27 mouse cellular contexts compared by ENCODE assay signal in genomic region chr2:107202474-107202858, GRCm38 (mm10).
DNase-seq lines count a peak whose midpoint lies in the region; ATAC-seq and TF ChIP-seq lines count a peak whose summit lies in the region.
"Had no signal": no experiment of that assay in that cellular context is flagged by ENCODE, and none has a peak within 500 bp of the region (broad histone marks: within the 10 kb centered on the region; RNA-seq: fewer than 3 reads in every experiment).

No protein-coding gene starts in this region.

- H3K27me3 ChIP-seq in forebrain, postnatal 0 days (ENCODE audit: insufficient read depth, low read length), result no peaks in the 10 kb centered on the region
- no peaks in the 10 kb centered on the region for H3K27me3 ChIP-seq in cerebellum, adult 2 months (ENCODE audit: control insufficient read depth, insufficient read depth, low read length)
- no peaks in the 10 kb centered on the region for H3K27me3 ChIP-seq in hindbrain, embryonic 13.5 days
- H3K27me3 ChIP-seq: hindbrain, embryonic 15.5 days had no signal

- no peak for TF ChIP-seq POLR2A in cerebellum, adult 2 months (IDR thresholded peaks at IDR 0.05; ENCODE audit: borderline replicate concordance, insufficient read depth, low read length)

- H3K36me3 ChIP-seq in forebrain, postnatal 0 days (ENCODE audit: insufficient read depth), result no peaks in the 10 kb centered on the region
- H3K36me3 ChIP-seq in hindbrain, embryonic 13.5 days, result no peaks in the 10 kb centered on the region
- H3K36me3 ChIP-seq: hindbrain, embryonic 15.5 days had no signal

- H3K9ac ChIP-seq in forebrain, postnatal 0 days, result no peak overlapping the region
- no peak overlapping the region for H3K9ac ChIP-seq in hindbrain, embryonic 13.5 days
- H3K9ac ChIP-seq: hindbrain, embryonic 15.5 days; liver, embryonic 14.5 days had no signal

- TF ChIP-seq CTCF in forebrain, postnatal 0 days (IDR thresholded peaks at IDR 0.05; ENCODE audit: low read depth), result no peak
- no peak for TF ChIP-seq CTCF in cerebellum, adult 2 months (IDR thresholded peaks at IDR 0.05; ENCODE audit: borderline replicate concordance, insufficient read depth, low read depth, low read length)

- H3K27ac ChIP-seq in forebrain, postnatal 0 days (ENCODE audit: low read depth, low read length), result peak overlapping the region; percentile 40; the same call in 1 of the 2 replicates
- no peak overlapping the region for H3K27ac ChIP-seq in cerebellum, adult 2 months (ENCODE audit: insufficient read depth, low read length)
- no peak overlapping the region for H3K27ac ChIP-seq in hindbrain, embryonic 13.5 days
- H3K27ac ChIP-seq: hindbrain, embryonic 15.5 days; liver, embryonic 14.5 days had no signal

- no peak overlapping the region for H3K4me3 ChIP-seq in forebrain, postnatal 0 days (ENCODE audit: low read depth, low read length)
- H3K4me3 ChIP-seq in cerebellum, adult 2 months (replicated peaks; ENCODE audit: insufficient read depth, low read depth, low read length), result no peak overlapping the region
- H3K4me3 ChIP-seq in hindbrain, embryonic 13.5 days, result no peak overlapping the region
- H3K4me3 ChIP-seq: hindbrain, embryonic 15.5 days had no signal

- H3K4me2 ChIP-seq in forebrain, postnatal 0 days (ENCODE audit: low read depth), result no peak overlapping the region
- no peak overlapping the region for H3K4me2 ChIP-seq in hindbrain, embryonic 13.5 days
- H3K4me2 ChIP-seq: heart, embryonic 11.5 days; hindbrain, embryonic 15.5 days had no signal

- peak; percentile 15 for DNase-seq in layer of hippocampus, adult 11-12 months (ENCODE audit: low spot score)
- no peak for DNase-seq in layer of hippocampus, postnatal 25 days (ENCODE audit: extremely low spot score in 1 of 2, low spot score in 1 of 2)
- peak; percentile 57 for DNase-seq in forebrain, postnatal 0 days
- DNase-seq in layer of hippocampus, adult 9-11 months, result peak; percentile 28
- DNase-seq in thymus, postnatal 14 days, result no peak
- DNase-seq in cerebellum, adult 2 months, result no peak
- DNase-seq: adrenal gland, postnatal 25 days; B cell, adult 2 months; cerebellum, adult 8-10 months; cerebellum, postnatal 36 days; gastrocnemius, postnatal 36 days; heart, adult 18-20 months; heart, postnatal 36 days; kidney, adult 11 months; kidney, postnatal 14 days; liver; lung, adult 2 months; lung, postnatal 14 days; midbrain, embryonic 14.5 days; spleen, adult 18-20 months; thymus, adult 18-20 months; thymus, postnatal 4 days had no signal

- H3K9me3 ChIP-seq in forebrain, postnatal 0 days (ENCODE audit: low read length), result no peaks in the 10 kb centered on the region
- H3K9me3 ChIP-seq in hindbrain, embryonic 13.5 days, result no peaks in the 10 kb centered on the region
- H3K9me3 ChIP-seq: hindbrain, embryonic 15.5 days had no signal

- peak; percentile 81 for ATAC-seq in forebrain, postnatal 0 days
- ATAC-seq in hindbrain, embryonic 13.5 days (ENCODE audit: low FRiP score), result no peak
- ATAC-seq: inflammation-experienced regulatory T-cells, adult 6 months had no signal

- H3K4me1 ChIP-seq in forebrain, postnatal 0 days (ENCODE audit: insufficient read depth), result no peaks in the 10 kb centered on the region
- H3K4me1 ChIP-seq in cerebellum, adult 2 months (ENCODE audit: control insufficient read depth, insufficient read depth, low read length), result no peaks in the 10 kb centered on the region
- H3K4me1 ChIP-seq in hindbrain, embryonic 13.5 days (replicated peaks), result no peaks in the 10 kb centered on the region
- H3K4me1 ChIP-seq: hindbrain, embryonic 15.5 days had no signal

- WGBS in forebrain, postnatal 0 days, result 44% methylated on average over 3 of the region's 3 CpGs
- 64% methylated on average over 3 of the region's 3 CpGs for WGBS in cerebellum, adult 2 months
- 60% methylated on average over 3 of the region's 3 CpGs for WGBS in hindbrain, embryonic 13.5 days

Comparison
In these comparisons a context has a peak if more than half of its experiments do, and no peak if none do; other contexts are left out.
1. DNase-seq: peak in layer of hippocampus, adult 11-12 months (single experiment), forebrain, postnatal 0 days (single experiment) and layer of hippocampus, adult 9-11 months (single experiment); none in layer of hippocampus, postnatal 25 days (0 of 2), thymus, postnatal 14 days (single experiment) and cerebellum, adult 2 months (0 of 2).